Mouse (Mus musculus) heart, postnatal 0 days (tissue): ENCODE results near the gene Abca8a.

Source experiments
- CTCF ChIP-seq: IDR thresholded peaks from 2 replicates; pipeline ENCODE4 v1.5.1; 2016; ENCODE audit warnings: antibody characterized with exemption, control low read depth, low read depth
- EP300 ChIP-seq: IDR thresholded peaks from 2 replicates; pipeline ENCODE4 v1.6.1; 2016; ENCODE audit warnings: antibody characterized with exemption, low read depth

DNA sequence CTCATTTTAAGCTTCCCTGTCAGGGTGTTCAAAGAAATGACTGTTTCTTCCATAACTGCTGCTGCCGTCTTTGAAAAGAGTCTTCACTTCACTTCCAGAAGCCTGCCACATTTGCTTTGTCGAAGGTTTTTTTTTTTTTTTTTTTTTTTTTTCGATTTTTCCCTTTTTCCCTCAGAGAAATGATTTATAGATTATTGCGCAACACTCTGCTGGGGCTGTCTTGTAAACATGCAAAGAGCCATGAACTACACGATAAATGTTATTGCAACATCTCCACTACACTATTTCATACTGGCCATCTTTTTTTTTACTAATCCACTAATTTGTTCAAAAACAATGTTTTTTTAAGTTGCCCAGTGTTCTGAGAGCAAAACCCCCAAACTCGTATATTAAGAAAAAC is 1.7 kb upstream of the Abca8a start:
- TF ChIP-seq CTCF (no peak), EP300 (no peak)
